Mouse (Mus musculus) liver, embryonic 14.5 days (tissue): ENCODE results near the gene Pnpla3. TPM values are rescaled to one million over a fixed set of nuclear protein-coding genes. Genes with fewer than 3 reads are reported as not detected.

Experiments used
- ATAC-seq: fragments of 200-750 bp; cut with Nextera tagmentation; 2 replicates; pipeline ENCODE4 v1.8.0; 2017; ENCODE audit warnings: moderate number of reproducible peaks, mild to moderate bottlenecking, moderate library complexity; ENCODE audit not compliant: insufficient read depth
- DNase-seq, 3 experiments: peaks; one replicate each; pipeline ENCODE4 v3.0.0-alpha.2; 2012 to 2013; ENCODE audit warnings: low read depth in 3 of 3, low spot score in 3 of 3
- H3K27ac ChIP-seq: fragments of 300-500 bp; sonication (generic); 2 replicates; pipeline ENCODE4 v1.5.1; 2014; ENCODE audit warnings: moderate library complexity, mild to moderate bottlenecking, control low read depth, inconsistent platforms
- H3K27me3 ChIP-seq: fragments of 300-500 bp; sonication (generic); 2 replicates; pipeline ENCODE4 v1.6.1; 2014; ENCODE audit warnings: mild to moderate bottlenecking, low read length, moderate library complexity; ENCODE audit not compliant: control insufficient read depth, insufficient read depth
- H3K36me3 ChIP-seq: fragments of 300-500 bp; sonication (generic); replicated peaks from 2 replicates; pipeline ENCODE4 v1.6.1; 2014; ENCODE audit warnings: low read depth; ENCODE audit not compliant: control insufficient read depth, insufficient read depth
- H3K4me1 ChIP-seq, 2 experiments: fragments of 200-500 bp in 1 of 2; fragments of 300-500 bp in 1 of 2; sonication (generic) in 1 of 2; replicated peaks; 2 replicates each; pipeline ENCODE4 v1.6.1; 2012 to 2014; ENCODE audit warnings: antibody characterized with exemption in 1 of 2, inconsistent platforms in 1 of 2, low read length in 1 of 2; ENCODE audit not compliant: control insufficient read depth in 2 of 2, insufficient read depth in 2 of 2
- H3K4me2 ChIP-seq: fragments of 300-500 bp; sonication (generic); 2 replicates; pipeline ENCODE4 v1.6.1; 2014; ENCODE audit warnings: low read depth, mild to moderate bottlenecking, control low read depth, moderate library complexity
- H3K4me3 ChIP-seq, 2 experiments: fragments of 200-500 bp in 1 of 2; fragments of 300-500 bp in 1 of 2; sonication (generic) in 1 of 2; 2 replicates each; pipeline ENCODE4 v1.5.1; 2012 to 2014; ENCODE audit warnings: low read depth in 2 of 2, low read length in 2 of 2, mild to moderate bottlenecking in 2 of 2, control low read depth in 1 of 2, inconsistent platforms in 1 of 2, moderate library complexity in 1 of 2; ENCODE audit not compliant: insufficient read depth in 1 of 2
- H3K9ac ChIP-seq: fragments of 300-500 bp; sonication (generic); replicated peaks from 2 replicates; pipeline ENCODE4 v1.6.1; 2014; ENCODE audit warnings: mild to moderate bottlenecking, control low read depth, moderate library complexity
- H3K9me3 ChIP-seq: fragments of 300-500 bp; sonication (generic); 2 replicates; pipeline ENCODE4 v1.6.1; 2016; ENCODE audit warnings: low read length, mixed read lengths; ENCODE audit not compliant: control insufficient read depth
- CTCF ChIP-seq: IDR thresholded peaks from 2 replicates; pipeline ENCODE4 v1.5.1; 2016; ENCODE audit warnings: antibody characterized with exemption, low read depth, control low read depth
- EP300 ChIP-seq: IDR thresholded peaks from 2 replicates; pipeline ENCODE4 v1.6.1; 2016; ENCODE audit warnings: antibody characterized with exemption, low read depth
- WGBS: fragments of 180-500 bp; shearing (Covaris S2); extraction: QIAGEN DNeasy Blood & Tissue Kit; methylation state at CpG from one replicate; pipeline ENCODE4 v1.1.7; 2014; ENCODE audit not compliant: insufficient replicate concordance; 5-methylcytosine and 5-hydroxymethylcytosine counted together
- polyA plus RNA-seq, 2 experiments: library from polyadenylated mRNA; depleted of rRNA in 1 of 2; stranded (reverse) in 1 of 2; unstranded in 1 of 2; fragments of >200 nt; fragmentation: Nextera tagmentation in 1 of 2; extraction: Ambion mirVana in 1 of 2; gene quantifications; 2 replicates each; pipeline versions ENCODE4 v1.2.1 to v1.2.3; 2012 to 2014

Gene Pnpla3
- polyA plus RNA-seq, 2 experiments = 0.72 to 4.0 TPM

GRCm38 (mm10) chr15:84221539-84221938 is 53.9 kb downstream of the Pnpla3 start:
- H3K27ac ChIP-seq = no peak overlapping the region
- no peak overlapping the region for H3K4me3 ChIP-seq
- H3K27me3 ChIP-seq = no peaks in the 10 kb centered on the region; the same call in 1 of the 2 replicates
- H3K9ac ChIP-seq = no peak overlapping the region
- no peak overlapping the region for H3K4me2 ChIP-seq
- ATAC-seq (no peak), DNase-seq (no peak)
- TF ChIP-seq EP300 = no peak
- no peak for TF ChIP-seq CTCF
- no peaks in the 10 kb centered on the region for H3K9me3 ChIP-seq
- 70% methylated on average over 5 of the region's 5 CpGs for WGBS
- peaks cover 0 to 12% of the 10 kb centered on the region in 2 experiments; a peak in 2 of 4 replicates for H3K4me1 ChIP-seq
- no peaks in the 10 kb centered on the region for H3K36me3 ChIP-seq

GRCm38 (mm10) chr15:84223423-84223822 is 55.8 kb downstream of the Pnpla3 start:
- 41% methylated on average over 6 of the region's 6 CpGs for WGBS
- H3K4me1 ChIP-seq = no peaks in the 10 kb centered on the region; a peak in 1 of 4 replicates
- DNase-seq (no peak), ATAC-seq (no peak)
- no peaks in the 10 kb centered on the region for H3K9me3 ChIP-seq
- no peak overlapping the region for H3K4me3 ChIP-seq
- TF ChIP-seq CTCF (peak; percentile 20; the same call in 1 of the 2 replicates), EP300 (no peak)
- H3K27me3 ChIP-seq = no peaks in the 10 kb centered on the region; the same call in 1 of the 2 replicates
- no peak overlapping the region for H3K27ac ChIP-seq
- H3K4me2 ChIP-seq = no peak overlapping the region
- H3K36me3 ChIP-seq = no peaks in the 10 kb centered on the region
- H3K9ac ChIP-seq = no peak overlapping the region

- Histone ChIP-seq H3K9me3 (no peaks in the 10 kb centered on the region), H3K4me1 (peaks cover 0 to under 1% of the 10 kb centered on the region in 2 experiments; a peak in 1 of 4 replicates), H3K36me3 (no peaks in the 10 kb centered on the region), H3K4me2 (no peak overlapping the region), H3K9ac (no peak overlapping the region), H3K27ac (no peak overlapping the region), H3K4me3 (no peak overlapping the region), H3K27me3 (no peaks in the 10 kb centered on the region)
- ATAC-seq (no peak), DNase-seq (no peak)
- WGBS = 53% methylated on average over 10 of the region's 10 CpGs
- TF ChIP-seq EP300 (no peak), CTCF (no peak)
Observed at GRCm38 (mm10) chr15:84224779-84225178, 57.1 kb downstream of the Pnpla3 start.

DNA sequence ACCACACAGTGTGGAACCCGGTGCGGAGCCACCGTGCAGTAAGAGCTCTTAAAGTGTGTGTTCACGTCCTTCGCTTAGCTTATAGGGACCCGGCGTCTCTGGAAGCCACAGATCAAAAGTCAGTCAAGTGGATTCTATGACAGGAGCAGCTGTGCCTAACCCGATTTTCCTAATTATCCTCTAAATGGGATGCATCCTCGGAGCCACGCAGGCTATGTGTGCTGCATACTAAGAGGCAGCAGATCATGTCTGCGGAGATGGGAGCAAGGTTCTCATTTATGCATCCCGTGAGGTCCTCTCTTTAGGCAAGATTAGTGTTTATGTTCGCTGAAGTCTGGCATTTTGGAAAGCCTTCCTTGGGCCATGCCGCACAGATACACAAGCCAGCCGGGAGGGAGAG is 59.3 kb downstream of the Pnpla3 start:
- Histone ChIP-seq H3K27me3 (no peaks in the 10 kb centered on the region), H3K4me2 (no peak overlapping the region), H3K36me3 (no peaks in the 10 kb centered on the region), H3K9ac (no peak overlapping the region), H3K27ac (no peak overlapping the region), H3K9me3 (no peaks in the 10 kb centered on the region), H3K4me1 (peaks cover 10 to 17% of the 10 kb centered on the region in 2 experiments), H3K4me3 (no peak overlapping the region)
- no peak for DNase-seq
- TF ChIP-seq EP300 (no peak), CTCF (no peak)
- ATAC-seq = no peak
- WGBS = 81% methylated on average over 15 of the region's 15 CpGs

DNA sequence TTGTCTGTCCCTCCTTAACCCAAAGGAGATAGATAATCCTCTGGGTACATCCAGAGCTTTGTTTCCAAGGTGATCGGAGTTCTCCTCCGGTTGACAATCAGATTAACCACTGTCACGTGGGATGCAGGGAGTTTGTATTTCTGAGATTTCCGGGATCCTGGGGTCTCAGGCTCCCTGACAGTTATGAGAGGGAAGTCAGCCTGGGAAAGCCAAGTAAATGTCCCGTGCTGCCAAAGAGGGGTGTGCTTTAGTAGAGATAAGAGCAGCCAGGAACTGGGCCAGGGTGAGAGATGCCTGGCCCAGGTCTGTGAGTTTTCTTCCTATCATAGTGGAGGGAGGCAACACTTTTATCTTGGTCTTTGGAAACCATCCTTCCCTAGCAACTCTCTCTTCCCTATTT is 63.0 kb downstream of the Pnpla3 start:
- WGBS = 4% methylated on average over 5 of the region's 5 CpGs
- TF ChIP-seq CTCF = no peak
- no peak for TF ChIP-seq EP300
- Histone ChIP-seq H3K36me3 (no peaks in the 10 kb centered on the region), H3K4me3 (peak overlapping the region; percentile 59 to 67; a peak in 3 of 4 replicates), H3K27ac (peak overlapping the region; percentile 71), H3K9me3 (no peaks in the 10 kb centered on the region), H3K27me3 (no peaks in the 10 kb centered on the region), H3K4me1 (peaks cover 14 to 23% of the 10 kb centered on the region in 2 experiments), H3K9ac (peak overlapping the region; percentile 49), H3K4me2 (peak overlapping the region; percentile 78)
- peak; percentile 79 for ATAC-seq
- DNase-seq = peak in 2 of 3 experiments; percentile 52 to 59
